Mouse (Mus musculus): ENCODE data around the gene Safb2.
A peak's percentile ranks its signal among the peaks of the same experiment; 100 is the strongest.

Safb2 gene

GRCm38 (mm10) chr17:56522744-56523143, 61.6 kb downstream of the Safb2 start:
- DNase-seq (ENCODE audit: low read depth, low spot score): peak; percentile 28

- peak; percentile 68 for DNase-seq (ENCODE audit: low read depth, low spot score)
These were observed 68.5 kb downstream of the Safb2 start for GRCm38 (mm10) chr17:56515690-56516410.

- DNase-seq (ENCODE audit: low read depth, low spot score): no peak
These were observed 69.5 kb downstream of the Safb2 start for GRCm38 (mm10) chr17:56514916-56515315.

- no peak for DNase-seq (ENCODE audit: low read depth, low spot score)
These were observed 70.1 kb downstream of the Safb2 start for GRCm38 (mm10) chr17:56514330-56514729.

- DNase-seq (ENCODE audit: low read depth, low spot score): no peak
These were observed 72.1 kb downstream of the Safb2 start, which contains the start of gene Znrf4 for GRCm38 (mm10) chr17:56512310-56512709. Gene Znrf4, minus strand, starts transcription at chr17:56512431.

GRCm38 (mm10) chr17:56511707-56512090, 72.7 kb downstream of the Safb2 start:
- no peak for DNase-seq (ENCODE audit: low read depth, low spot score)

- no peak for DNase-seq (ENCODE audit: low read depth, low spot score)
These were observed 73.2 kb downstream of the Safb2 start for GRCm38 (mm10) chr17:56510970-56511706.
